Mouse (Mus musculus): ENCODE data around the gene Gm42791.

Gene Gm42791

DNA sequence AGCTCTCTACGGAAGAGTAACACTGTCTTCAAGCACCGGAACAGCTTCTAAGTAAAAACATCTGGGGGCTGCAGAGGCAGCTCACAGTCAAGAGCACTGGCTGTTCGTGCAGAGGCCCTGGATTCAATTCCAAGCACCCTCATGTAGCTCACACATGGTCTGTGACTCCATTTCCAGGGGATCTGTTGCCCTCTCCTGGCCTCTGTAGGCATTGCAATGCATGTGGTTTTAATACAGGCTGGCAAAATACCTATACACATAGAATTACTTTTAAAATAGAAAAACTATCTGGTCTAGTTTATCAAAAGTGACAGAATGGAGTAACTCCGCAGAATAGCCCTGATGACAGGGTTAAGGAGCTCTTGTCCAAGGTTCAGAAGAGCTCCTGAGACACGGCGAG, 115.7 kb downstream of the Gm42791 start:
- no peak for DNase-seq (ENCODE audit: low spot score)

DNA sequence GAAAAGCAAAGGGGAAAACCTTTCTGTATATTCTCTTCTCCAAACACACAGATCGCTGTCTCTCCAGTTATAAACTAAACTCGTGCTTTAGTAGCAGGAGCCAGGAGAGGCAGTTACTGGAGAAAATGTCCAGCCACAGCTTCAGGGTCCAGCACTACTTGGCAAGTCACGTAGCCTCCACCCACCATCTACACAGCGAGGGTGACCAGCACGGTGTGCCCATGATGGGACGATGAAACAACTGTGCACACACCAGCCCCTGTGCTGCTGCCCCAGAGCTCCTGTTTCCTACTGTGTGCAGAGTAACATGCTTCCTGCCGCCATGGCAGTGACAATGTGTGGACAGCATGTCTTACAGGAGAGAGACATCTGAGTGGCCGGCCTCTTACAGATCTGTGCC, 121.8 kb downstream of the Gm42791 start:
- no peak for DNase-seq (ENCODE audit: low spot score)

DNA sequence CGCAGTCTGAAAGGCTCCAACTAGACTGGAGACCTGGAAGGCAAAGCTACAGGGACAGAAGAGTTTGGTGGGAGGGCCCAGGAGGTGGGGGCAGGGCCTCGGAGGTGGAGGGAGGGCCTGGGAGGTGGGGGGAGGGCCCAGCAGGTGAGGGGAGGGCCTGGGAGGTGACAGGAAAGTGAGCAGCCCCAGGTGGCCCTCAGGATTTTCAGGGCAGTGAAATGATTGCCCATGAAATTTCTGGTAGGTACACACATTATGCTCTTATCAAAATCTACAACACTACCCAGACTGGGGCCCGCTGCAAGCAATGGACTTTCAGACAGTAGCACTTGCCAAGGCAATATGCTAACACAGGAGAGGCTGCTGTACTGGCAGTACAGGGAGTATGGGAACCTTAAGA, 125.4 kb downstream of the Gm42791 start:
- DNase-seq (ENCODE audit: low spot score): no peak

DNA sequence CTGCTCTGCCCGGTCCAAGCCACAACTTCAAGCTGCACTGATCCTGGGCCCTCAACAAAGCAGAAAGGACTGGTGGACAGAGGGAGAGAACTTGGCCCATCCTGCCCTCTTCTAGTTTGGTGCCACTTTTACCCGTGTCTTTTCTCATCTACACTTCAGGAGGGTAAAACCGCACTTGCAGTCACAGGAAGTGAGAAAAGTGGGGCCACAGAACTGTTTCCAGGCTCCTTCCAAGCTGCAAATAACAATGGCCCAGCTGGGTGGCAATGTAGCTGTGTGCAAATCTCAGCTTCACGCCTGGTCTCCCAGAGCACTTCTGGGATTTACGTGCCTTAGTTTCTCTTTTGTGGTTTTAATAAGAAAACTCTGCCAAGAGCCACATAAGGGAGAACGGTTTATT, 127.2 kb downstream of the Gm42791 start:
- DNase-seq (ENCODE audit: low spot score): no peak

DNA sequence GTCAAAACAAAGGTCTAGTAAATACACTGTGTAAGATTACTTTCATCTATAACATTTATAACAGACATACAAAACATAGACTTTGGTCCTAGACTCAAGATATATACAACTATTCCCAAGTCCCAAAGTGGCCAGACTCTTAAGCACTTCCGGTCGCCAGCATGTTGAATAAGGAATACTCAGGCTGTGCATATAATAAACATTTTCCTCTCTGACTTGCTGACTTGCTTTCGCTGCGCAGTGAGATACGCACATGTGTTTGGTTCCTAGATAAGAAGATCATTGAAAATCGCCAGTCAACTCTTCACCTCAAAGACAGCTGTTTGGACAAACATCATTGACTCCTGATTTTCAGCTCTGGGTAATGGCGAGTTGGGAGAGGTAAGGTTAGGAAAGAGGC, 127.8 kb downstream of the Gm42791 start:
- DNase-seq (ENCODE audit: low spot score): no peak

DNA sequence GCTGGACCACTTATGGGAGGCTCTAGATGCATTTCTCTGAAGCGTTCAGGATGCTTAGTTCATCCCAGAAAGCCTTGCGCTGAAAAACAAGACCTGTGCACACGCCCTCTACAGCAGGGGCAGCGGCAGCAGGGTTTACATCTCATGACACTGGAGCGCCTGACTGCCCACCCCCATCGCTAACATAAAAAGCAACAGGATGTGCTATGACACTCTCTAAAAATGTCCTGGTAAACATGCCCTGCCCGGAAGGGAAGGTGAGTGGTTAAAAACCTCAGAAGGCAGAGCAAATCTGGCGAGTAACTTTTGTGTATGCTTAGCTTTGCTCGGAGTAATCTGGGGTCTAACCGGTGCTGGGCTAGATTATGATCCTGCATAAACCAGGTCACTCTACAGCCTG, 128.4 kb downstream of the Gm42791 start:
- no peak for DNase-seq (ENCODE audit: low spot score)

DNA sequence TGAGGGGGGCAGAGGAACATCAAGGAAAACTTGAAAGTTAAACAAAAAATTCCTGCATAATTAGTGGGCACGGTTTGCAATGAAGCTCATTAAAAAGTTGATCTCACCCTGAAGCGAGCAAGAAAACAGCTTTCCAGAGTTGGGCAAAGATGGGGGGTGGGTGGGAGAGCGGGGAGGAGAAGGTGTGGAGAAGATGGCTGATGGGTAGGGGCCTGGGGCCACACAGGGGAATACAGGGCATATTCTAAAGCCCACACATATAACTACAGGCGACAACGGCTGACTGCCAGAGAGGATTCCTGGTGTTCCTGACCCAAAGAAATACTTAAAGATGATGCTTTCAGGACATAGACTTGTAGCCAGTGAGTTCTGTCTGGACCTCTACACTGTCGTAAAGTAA, 131.5 kb downstream of the Gm42791 start:
- DNase-seq (ENCODE audit: low spot score): no peak

DNA sequence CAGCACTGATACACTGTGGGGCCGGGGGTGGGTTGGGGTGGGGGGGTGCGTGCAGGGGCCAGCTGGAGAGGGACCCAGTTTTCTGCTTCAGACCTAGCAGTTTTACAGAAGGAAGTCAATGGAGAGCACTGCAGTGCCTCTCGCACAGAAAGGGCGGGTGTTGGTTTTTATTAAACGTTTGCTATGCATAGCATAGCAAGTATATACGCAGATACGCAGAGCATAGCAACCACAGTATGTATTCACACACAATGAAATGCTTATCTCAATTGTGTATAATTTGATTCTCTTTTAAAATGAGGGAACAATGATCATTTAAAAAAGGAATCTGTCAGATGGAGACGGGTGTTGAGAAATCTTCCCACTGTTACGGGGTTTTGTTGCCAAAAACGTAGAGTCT, 132.1 kb downstream of the Gm42791 start:
- no peak for DNase-seq (ENCODE audit: low spot score)

DNA sequence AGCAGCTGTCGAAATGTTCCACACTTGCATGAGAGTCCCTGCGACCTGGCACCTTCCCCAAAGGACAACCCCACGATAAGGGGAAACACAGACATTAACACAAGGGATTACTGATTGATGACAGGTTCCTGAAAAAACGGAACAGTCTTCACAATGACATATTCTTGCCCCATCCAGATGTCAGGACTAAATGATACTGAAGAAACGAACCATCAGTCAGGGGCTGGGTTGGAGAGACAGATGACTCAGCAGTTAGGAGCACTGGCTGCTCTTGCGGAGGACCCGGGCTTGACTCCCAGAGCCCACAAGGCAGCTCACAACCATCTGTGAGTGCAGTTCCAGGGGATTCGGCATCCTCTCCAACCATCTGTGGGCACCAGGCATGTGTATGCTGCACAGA, 132.8 kb downstream of the Gm42791 start:
- no peak for DNase-seq (ENCODE audit: low spot score)

DNA sequence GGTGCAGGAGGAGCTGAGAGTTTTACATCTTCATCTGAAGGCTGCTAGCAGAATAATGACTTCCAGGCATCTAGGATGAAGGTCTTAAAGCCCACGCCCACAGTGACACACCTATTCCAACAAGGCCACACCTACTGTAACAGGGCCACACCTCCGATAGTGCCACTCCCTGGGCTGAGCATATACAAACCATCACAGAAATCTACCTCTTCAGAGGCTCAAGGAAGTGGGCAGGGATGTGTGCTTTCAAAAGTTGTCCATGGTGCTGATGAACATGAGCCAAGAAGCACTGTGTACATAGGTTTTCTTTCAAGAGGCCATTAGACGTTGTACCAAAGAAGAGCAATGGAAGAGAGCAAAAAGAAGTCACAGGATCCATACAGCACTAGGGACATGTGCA, 137.4 kb downstream of the Gm42791 start:
- DNase-seq (ENCODE audit: low spot score): no peak

DNA sequence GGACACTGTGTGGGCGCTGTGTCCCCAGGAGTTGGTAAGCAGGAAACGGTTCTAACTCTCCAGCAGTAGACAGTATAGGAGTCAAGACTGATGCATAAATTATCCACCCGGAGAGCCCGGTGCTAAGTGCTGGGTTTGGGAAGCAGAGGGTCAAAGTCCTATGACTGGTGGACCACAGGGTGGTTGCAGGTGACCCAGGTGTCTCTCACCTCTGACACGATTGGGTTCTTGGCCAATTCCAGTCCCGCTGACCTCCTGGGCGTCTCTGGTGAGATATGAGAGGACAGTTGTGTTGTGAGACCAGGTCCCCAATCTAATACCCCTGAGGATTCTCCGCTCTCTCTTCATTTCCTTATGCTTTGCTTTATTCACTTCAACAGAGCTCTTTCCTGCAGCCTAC, 139.9 kb downstream of the Gm42791 start:
- no peak for DNase-seq (ENCODE audit: low spot score)

DNA sequence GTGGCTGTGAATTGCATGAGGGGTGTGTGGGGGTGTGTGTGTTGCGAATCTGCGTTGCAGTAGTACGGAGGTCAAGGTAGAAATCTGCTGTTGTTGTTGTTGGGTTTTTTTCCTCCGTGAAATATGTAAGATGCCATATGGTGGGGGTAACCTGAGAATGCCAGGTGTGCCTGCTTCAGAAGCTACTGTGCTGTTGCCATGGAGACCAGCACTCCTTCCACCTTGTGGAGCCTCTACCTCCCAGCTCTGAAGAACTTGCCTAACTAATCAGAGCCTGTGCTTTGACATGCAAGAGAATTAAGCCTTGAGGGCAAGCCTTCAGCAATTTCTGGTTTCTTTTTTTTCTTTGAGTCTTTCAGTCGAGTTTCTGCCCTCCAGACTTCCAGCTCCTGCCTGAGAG, 140.8 kb downstream of the Gm42791 start:
- no peak for DNase-seq (ENCODE audit: low spot score)

DNA sequence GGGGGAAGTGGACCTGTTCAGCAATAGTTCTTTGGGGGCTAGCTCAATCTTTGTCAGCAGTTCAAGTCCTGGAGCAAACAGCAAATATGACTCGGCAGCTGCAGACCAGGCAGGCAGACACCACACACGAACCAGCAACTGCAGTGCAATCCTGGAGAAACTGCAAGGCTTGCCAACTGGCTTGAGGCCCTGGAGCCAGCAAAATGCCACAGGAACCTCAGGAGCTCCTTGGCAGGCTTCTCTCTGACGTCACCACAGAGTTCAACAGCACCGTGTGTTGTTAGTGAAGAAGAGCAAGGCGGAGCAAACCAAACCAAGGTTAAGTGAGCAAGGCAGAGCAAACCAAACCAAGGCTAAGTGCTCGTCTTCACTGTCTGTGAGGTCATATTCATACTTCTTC, 145.4 kb downstream of the Gm42791 start:
- DNase-seq (ENCODE audit: low spot score): no peak

DNA sequence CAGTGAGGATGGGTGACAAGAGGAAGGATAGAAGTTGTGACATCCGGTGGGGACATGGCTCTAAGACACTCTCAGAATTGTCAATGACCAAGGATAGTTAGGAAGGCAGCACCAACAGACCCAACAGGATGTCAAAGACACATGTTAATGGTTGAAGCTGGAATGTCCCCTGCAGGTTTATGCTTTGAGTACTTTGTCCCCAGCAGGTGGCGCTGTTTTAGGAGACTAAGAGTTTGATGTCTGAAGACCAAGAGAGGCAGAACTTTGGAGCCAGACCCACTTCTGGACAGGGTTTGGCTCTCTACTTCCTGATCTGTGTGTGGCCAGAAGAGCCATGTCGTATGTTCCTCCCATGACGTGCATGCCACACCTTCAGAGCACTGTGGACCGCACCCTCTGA, 147.9 kb downstream of the Gm42791 start:
- no peak for DNase-seq (ENCODE audit: low spot score)
